Mouse (Mus musculus): ENCODE measurements at regions not wholly inside any gene's neighbourhood (a gene's known extent, or its start where the extent isn't known, plus 50 kb on each side); places are given as distances from the start of the nearest gene placed in this dataset.

DNA sequence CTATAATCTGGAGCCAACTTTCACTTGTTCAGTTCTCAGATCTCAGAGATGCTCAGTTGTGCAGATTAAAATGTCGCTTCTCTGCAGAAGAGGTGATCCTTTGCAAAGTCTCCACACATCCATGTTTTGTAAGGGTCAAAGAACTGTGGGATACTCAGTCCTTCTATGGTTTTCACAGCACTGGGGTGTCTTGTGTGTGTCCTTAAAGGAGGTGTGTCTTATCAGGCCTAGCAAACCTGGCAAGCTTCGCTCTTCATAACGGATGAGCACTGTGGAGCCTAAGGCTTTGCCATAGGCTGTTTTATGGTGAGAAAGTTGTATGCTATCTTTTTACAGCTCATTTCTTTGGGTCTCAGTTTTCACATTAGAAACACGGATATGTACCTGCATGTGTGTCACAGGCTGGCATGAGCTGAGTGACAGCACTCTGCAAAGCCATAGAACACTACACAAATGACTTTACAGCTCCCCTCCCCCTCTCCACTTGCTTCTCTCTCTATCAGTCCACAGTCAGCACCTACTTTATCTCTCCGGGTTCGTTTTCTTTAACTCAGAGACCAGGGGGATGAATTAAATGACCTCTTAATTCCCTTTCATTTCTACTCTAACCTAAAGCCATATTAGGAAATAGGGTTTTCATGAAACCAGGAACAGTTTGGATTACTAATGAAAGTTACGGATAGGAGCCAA, 49.8 kb upstream of the Picalm start:
- ATAC-seq (ENCODE audit: insufficient number of reproducible peaks, insufficient read depth, low FRiP score, low TSS enrichment, low read depth): no peak
- Histone ChIP-seq H3K9me3 (no peaks in the 10 kb centered on the region), H3K9ac (no peak overlapping the region), H3K27ac (no peak overlapping the region), H3K4me3 (no peak overlapping the region), H3K4me1 (peaks cover 11% of the 10 kb centered on the region; the same call in 1 of the 2 replicates), H3K27me3 (no peaks in the 10 kb centered on the region), H3K4me2 (no peak overlapping the region), H3K36me3 (no peaks in the 10 kb centered on the region)
- WGBS: 74% methylated on average over 7 of the region's 7 CpGs

Measured in embryonic facial prominence, embryonic 13.5 days (tissue).